Mouse (Mus musculus) intestine, embryonic 14.5 days (tissue): ENCODE data around the gene Ovgp1. TPM values are rescaled to one million over a fixed set of nuclear protein-coding genes. Genes with fewer than 3 reads are reported as not detected.

Experiments used
- ATAC-seq: fragments of 200-750 bp; cut with Nextera tagmentation; replicated peaks from 2 replicates; pipeline ENCODE4 v1.8.0; 2017; ENCODE audit warnings: low read depth, moderate number of reproducible peaks, moderate TSS enrichment, moderate library complexity; ENCODE audit not compliant: low FRiP score, low TSS enrichment
- DNase-seq: peaks from one replicate; pipeline ENCODE4 v3.0.0-alpha.2; 2018; ENCODE audit warnings: low spot score
- H3K27ac ChIP-seq: fragments of 300-500 bp; sonication (generic); 2 replicates; pipeline ENCODE4 v1.5.1; 2014; ENCODE audit warnings: low read depth, mild to moderate bottlenecking, control low read depth
- H3K27me3 ChIP-seq: fragments of 300-500 bp; sonication (generic); replicated peaks from 2 replicates; pipeline ENCODE4 v1.6.1; 2014; ENCODE audit warnings: low read length, control low read depth; ENCODE audit not compliant: control insufficient read depth, insufficient read depth
- H3K36me3 ChIP-seq: fragments of 300-500 bp; sonication (generic); 2 replicates; pipeline ENCODE4 v1.6.1; 2014; ENCODE audit warnings: low read length, control low read depth; ENCODE audit not compliant: control insufficient read depth, insufficient read depth
- H3K4me1 ChIP-seq: fragments of 300-500 bp; sonication (generic); replicated peaks from 2 replicates; pipeline ENCODE4 v1.6.1; 2014; ENCODE audit warnings: low read length, control low read depth, mixed read lengths; ENCODE audit not compliant: control insufficient read depth, insufficient read depth
- H3K4me2 ChIP-seq: fragments of 300-500 bp; sonication (generic); 2 replicates; pipeline ENCODE4 v1.6.1; 2014; ENCODE audit warnings: low read length
- H3K4me3 ChIP-seq: fragments of 300-500 bp; sonication (generic); 2 replicates; pipeline ENCODE4 v1.5.1; 2014; ENCODE audit warnings: low read depth, low read length, control low read depth, mixed read lengths
- H3K9ac ChIP-seq: fragments of 300-500 bp; sonication (generic); 2 replicates; pipeline ENCODE4 v1.6.1; 2014; ENCODE audit warnings: mild to moderate bottlenecking, low read length
- H3K9me3 ChIP-seq: fragments of 300-500 bp; sonication (generic); 2 replicates; pipeline ENCODE4 v1.6.1; 2016; ENCODE audit warnings: low read length, control low read depth; ENCODE audit not compliant: control insufficient read depth
- WGBS: fragments of 180-500 bp; shearing (Covaris S2); extraction: QIAGEN DNeasy Blood & Tissue Kit; methylation state at CpG from one replicate; pipeline ENCODE4 v1.1.7; 2014; 5-methylcytosine and 5-hydroxymethylcytosine counted together
- polyA plus RNA-seq: library from polyadenylated mRNA; unstranded; fragments of >200 nt; fragmentation: Nextera tagmentation; extraction: Ambion mirVana; gene quantifications from 2 replicates; pipeline ENCODE4 v1.2.1, GENCODE M21; 2014

The Ovgp1 gene
- polyA plus RNA-seq, 1 experiment from 2014 or later = 1.1 TPM

GRCm38 (mm10) chr3:105933926-105934325 is 39.6 kb upstream of the Ovgp1 start:
- Histone ChIP-seq H3K4me1 (no peaks in the 10 kb centered on the region), H3K27me3 (no peaks in the 10 kb centered on the region), H3K9ac (no peak overlapping the region), H3K4me3 (no peak overlapping the region), H3K4me2 (no peak overlapping the region), H3K36me3 (no peaks in the 10 kb centered on the region), H3K9me3 (no peaks in the 10 kb centered on the region), H3K27ac (no peak overlapping the region)
- DNase-seq = no peak
- 90% methylated on average over 6 of the region's 6 CpGs for WGBS
- no peak for ATAC-seq

- Histone ChIP-seq H3K9me3 (no peaks in the 10 kb centered on the region), H3K4me1 (no peaks in the 10 kb centered on the region), H3K9ac (no peak overlapping the region), H3K36me3 (no peaks in the 10 kb centered on the region), H3K4me2 (no peak overlapping the region), H3K4me3 (no peak overlapping the region), H3K27me3 (no peaks in the 10 kb centered on the region), H3K27ac (no peak overlapping the region)
- WGBS = 81% methylated on average over 5 of the region's 5 CpGs
- ATAC-seq (no peak), DNase-seq (no peak)
Observed at GRCm38 (mm10) chr3:105935033-105935432, 38.5 kb upstream of the Ovgp1 start.

- ATAC-seq (no peak), DNase-seq (no peak)
- H3K9me3 ChIP-seq = no peaks in the 10 kb centered on the region
- H3K4me2 ChIP-seq = no peak overlapping the region
- H3K4me1 ChIP-seq = no peaks in the 10 kb centered on the region
- peaks cover 7% of the 10 kb centered on the region for H3K36me3 ChIP-seq
- no peaks in the 10 kb centered on the region for H3K27me3 ChIP-seq
- H3K27ac ChIP-seq = no peak overlapping the region
- WGBS = 88% methylated on average over 4 of the region's 4 CpGs
- no peak overlapping the region for H3K4me3 ChIP-seq
- no peak overlapping the region for H3K9ac ChIP-seq
Observed at GRCm38 (mm10) chr3:105936111-105936510, 37.4 kb upstream of the Ovgp1 start.

- no peaks in the 10 kb centered on the region for H3K9me3 ChIP-seq
- DNase-seq (no peak), ATAC-seq (no peak)
- peaks cover 96% of the 10 kb centered on the region for H3K36me3 ChIP-seq
- H3K27me3 ChIP-seq = no peaks in the 10 kb centered on the region
- H3K9ac ChIP-seq = no peak overlapping the region
- no peaks in the 10 kb centered on the region for H3K4me1 ChIP-seq
- H3K27ac ChIP-seq = no peak overlapping the region
- no peak overlapping the region for H3K4me2 ChIP-seq
- H3K4me3 ChIP-seq = no peak overlapping the region
- 95% methylated on average over 7 of the region's 7 CpGs for WGBS
Observed at GRCm38 (mm10) chr3:105951348-105951747, 22.2 kb upstream of the Ovgp1 start.

- Histone ChIP-seq H3K4me2 (peak overlapping the region; percentile 82), H3K9ac (no peak overlapping the region), H3K4me1 (peaks cover 24% of the 10 kb centered on the region), H3K4me3 (peak overlapping the region; percentile 59; the same call in 1 of the 2 replicates), H3K36me3 (peaks cover 64% of the 10 kb centered on the region), H3K27ac (no peak overlapping the region), H3K9me3 (no peaks in the 10 kb centered on the region), H3K27me3 (no peaks in the 10 kb centered on the region)
- DNase-seq (no peak), ATAC-seq (no peak)
- WGBS = 92% methylated on average over 1 of the region's 1 CpGs
Observed at GRCm38 (mm10) chr3:105957235-105957634, 16.3 kb upstream of the Ovgp1 start.

- H3K9me3 ChIP-seq = no peaks in the 10 kb centered on the region
Observed at GRCm38 (mm10) chr3:105958204-105958603, 15.3 kb upstream of the Ovgp1 start.

GRCm38 (mm10) chr3:105958974-105959580 is 14.4 kb upstream of the Ovgp1 start, which contains the start of gene Wdr77:
Gene Wdr77 (plus strand): TSS chr3:105959369.
- H3K36me3 ChIP-seq = peaks cover 64% of the 10 kb centered on the region
- ATAC-seq = peak; percentile 99
- WGBS = 0% methylated on average over 50 of the region's 52 CpGs
- H3K9ac ChIP-seq = peak within 1 kb of the TSS; percentile 97
- H3K4me2 ChIP-seq = peak within 1 kb of the TSS; percentile 86
- H3K4me3 ChIP-seq = peak within 1 kb of the TSS; percentile 59
- H3K4me1 ChIP-seq = peaks cover 24% of the 10 kb centered on the region
- H3K9me3 ChIP-seq = no peaks in the 10 kb centered on the region
- DNase-seq = peak; percentile 100
- peak within 1 kb of the TSS; percentile 82 for H3K27ac ChIP-seq
- no peaks in the 10 kb centered on the region for H3K27me3 ChIP-seq

More at GRCm38 (mm10) chr3:105958204-105958603, 15.3 kb upstream of the Ovgp1 start:
- Histone ChIP-seq H3K27me3 (no peaks in the 10 kb centered on the region), H3K4me2 (peak overlapping the region; percentile 82), H3K36me3 (peaks cover 64% of the 10 kb centered on the region), H3K4me1 (peaks cover 24% of the 10 kb centered on the region), H3K27ac (no peak overlapping the region), H3K9ac (peak overlapping the region; percentile 97), H3K4me3 (peak overlapping the region; percentile 59)
- DNase-seq = no peak
- no peak for ATAC-seq
- 43% methylated on average over 5 of the region's 5 CpGs for WGBS

- peak overlapping the region; percentile 86 for H3K4me2 ChIP-seq
- no peaks in the 10 kb centered on the region for H3K27me3 ChIP-seq
- DNase-seq (no peak), ATAC-seq (peak; percentile 72)
- under 1% methylated on average over 26 of the region's 26 CpGs for WGBS
- H3K9me3 ChIP-seq = no peaks in the 10 kb centered on the region
- H3K27ac ChIP-seq = peak overlapping the region; percentile 59
- peak overlapping the region; percentile 94 for H3K9ac ChIP-seq
- H3K4me1 ChIP-seq = peaks cover 24% of the 10 kb centered on the region
- peaks cover 64% of the 10 kb centered on the region for H3K36me3 ChIP-seq
- peak overlapping the region; percentile 59 for H3K4me3 ChIP-seq
Observed at GRCm38 (mm10) chr3:105959585-105959984, 13.9 kb upstream of the Ovgp1 start.

- H3K9me3 ChIP-seq = no peaks in the 10 kb centered on the region
- H3K4me1 ChIP-seq = peaks cover 24% of the 10 kb centered on the region
- peak within 1 kb of the TSS; percentile 86 for H3K4me2 ChIP-seq
- no peak for ATAC-seq
- H3K9ac ChIP-seq = peak within 1 kb of the TSS; percentile 97
- H3K27ac ChIP-seq = peak within 1 kb of the TSS; percentile 82
- DNase-seq = no peak
- peak within 1 kb of the TSS; percentile 59 for H3K4me3 ChIP-seq
- no peaks in the 10 kb centered on the region for H3K27me3 ChIP-seq
- peaks cover 64% of the 10 kb centered on the region for H3K36me3 ChIP-seq
- 6% methylated on average over 6 of the region's 6 CpGs for WGBS
Observed at GRCm38 (mm10) chr3:105959999-105960398, 13.5 kb upstream of the Ovgp1 start, which contains the start of gene Atp5f1. Gene Atp5f1 (minus strand): TSS chr3:105960099.
